Mouse (Mus musculus) cerebellum, adult 11-12 months (tissue): Measurements from ENCODE around the gene Abhd17a.

ENCODE experiments used
- DNase-seq: peaks from one replicate; pipeline ENCODE4 v3.0.0; 2022

Gene Abhd17a

DNA sequence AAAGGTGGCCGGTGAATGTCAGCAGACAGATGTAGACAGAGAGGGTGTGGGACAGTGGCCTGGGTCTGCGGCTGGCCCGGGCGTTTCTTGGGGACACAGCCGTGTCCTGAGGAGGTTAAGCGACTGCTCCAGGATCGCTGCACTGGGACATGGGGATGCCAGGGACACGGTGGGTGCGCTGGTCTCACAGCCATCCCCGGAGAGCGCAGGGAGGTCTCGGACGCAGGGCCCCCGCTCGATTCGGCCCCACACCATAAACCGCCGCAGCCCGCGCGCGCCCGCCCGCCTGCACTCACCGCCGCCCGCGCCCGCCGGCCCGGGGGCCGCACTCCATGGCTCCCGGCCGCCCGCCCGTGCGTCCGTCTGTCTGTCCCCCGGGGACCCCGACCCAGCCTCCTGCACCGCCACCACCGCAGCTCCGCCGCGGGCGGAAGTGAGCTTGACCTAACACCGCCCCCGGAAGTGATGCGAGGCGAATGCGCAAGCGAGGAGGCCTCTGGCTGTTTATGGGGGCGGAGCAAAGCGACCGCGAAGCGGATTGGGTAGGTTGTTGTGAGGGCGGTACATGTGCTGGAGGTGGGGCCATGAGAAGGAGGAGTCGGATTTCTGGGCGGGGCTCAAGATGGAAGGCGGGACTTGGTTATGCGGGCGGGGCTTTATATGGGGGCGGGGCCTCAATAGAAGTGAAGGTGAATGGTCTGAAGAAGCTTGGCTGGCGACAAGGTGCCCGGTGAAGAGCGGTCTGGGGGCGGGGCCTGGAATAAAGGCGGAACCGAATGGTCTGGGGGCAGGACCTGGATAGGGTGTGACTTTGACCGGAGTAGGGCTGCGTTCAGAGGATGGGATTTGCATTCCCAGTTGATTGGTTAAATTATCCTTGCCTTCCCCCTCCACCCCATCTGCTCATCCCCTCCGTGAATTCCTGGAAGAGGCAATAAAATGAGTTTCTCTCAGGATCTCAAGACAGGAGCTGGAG, at the start of gene Abhd17a:
Gene Abhd17a (minus strand): TSS at position 463 of the 976 bp plus-strand sequence.
- DNase-seq = peak; percentile 96

DNA sequence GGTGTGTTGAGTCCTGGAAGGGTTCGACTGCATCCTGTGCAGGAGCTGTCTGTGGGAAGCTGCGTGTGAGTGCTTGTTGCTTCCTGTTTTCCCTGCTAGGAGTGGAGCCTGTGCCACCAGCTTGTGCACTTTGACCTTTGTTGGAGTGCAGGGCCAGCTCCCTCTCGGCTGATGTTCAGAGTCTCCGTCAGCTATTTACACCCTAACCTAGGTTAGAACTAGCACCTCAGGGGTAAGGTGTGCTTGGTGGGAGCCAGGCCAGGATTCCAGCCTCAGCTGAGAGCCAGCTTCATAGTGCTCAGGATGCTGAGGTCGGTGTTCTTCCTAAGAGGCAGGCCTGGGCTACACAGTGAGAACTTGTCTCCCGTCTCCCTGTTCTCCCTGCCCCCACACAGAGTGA, 45.2 kb upstream of the Abhd17a start:
- no peak for DNase-seq

DNA sequence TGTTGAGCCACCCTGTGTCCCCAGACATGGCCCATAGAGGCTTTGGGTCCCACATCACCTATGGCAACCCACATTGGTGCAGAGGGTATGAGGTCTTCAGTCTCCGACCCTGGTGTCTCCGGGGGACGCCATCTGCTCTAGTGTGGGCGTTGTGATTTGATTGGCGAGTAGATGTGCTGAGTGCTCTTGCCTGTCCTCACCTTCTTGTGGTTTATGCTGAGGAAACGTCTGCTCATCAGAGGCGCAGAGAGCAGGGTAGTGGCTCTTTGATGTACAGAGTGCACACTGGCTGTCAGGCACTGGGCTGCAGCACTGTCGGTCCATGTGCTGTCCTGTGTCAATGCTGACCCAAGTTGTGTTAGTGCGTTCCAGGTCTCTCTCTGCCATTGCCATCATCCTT, 38.8 kb upstream of the Abhd17a start:
- no peak for DNase-seq

DNA sequence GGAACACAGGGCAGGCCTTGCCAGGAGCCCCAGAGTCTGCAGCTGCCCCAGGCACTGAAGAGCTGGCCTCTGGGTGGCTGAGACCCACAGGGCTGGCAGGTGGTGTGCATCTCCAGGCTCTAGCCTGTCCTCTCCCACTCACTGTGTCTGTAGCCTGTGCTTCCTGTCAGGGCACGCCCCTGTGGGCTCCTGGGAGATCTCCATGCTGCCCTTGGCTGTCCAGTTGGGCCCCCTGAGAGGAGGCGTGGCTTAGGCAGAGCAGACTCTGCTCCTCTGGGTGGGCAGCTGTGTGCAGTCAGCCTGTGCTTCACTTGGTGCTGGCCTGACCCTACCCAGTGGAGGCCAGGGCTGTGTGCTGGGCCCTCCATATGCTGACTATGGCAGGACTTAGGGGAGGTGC, 37.5 kb upstream of the Abhd17a start:
- DNase-seq = no peak

DNA sequence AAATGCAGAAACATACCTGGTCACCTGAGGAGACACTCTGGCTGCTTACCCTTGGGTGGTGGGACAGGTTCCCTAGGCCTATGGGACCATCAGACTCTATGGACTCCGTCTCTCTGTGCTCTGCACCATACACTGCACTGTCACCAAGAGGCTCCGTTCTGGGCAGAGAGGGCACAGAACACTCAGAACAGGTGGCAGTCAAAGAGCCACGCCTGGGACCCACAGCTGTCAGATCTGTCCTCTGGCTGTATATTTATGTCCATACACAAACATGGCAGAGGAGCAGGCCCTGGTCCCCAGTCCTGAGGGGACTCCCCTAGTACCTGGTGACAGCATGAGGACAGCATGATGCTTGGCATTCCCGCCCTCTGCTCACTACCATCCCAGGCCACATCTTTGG, 35.6 kb upstream of the Abhd17a start:
- DNase-seq = no peak

DNA sequence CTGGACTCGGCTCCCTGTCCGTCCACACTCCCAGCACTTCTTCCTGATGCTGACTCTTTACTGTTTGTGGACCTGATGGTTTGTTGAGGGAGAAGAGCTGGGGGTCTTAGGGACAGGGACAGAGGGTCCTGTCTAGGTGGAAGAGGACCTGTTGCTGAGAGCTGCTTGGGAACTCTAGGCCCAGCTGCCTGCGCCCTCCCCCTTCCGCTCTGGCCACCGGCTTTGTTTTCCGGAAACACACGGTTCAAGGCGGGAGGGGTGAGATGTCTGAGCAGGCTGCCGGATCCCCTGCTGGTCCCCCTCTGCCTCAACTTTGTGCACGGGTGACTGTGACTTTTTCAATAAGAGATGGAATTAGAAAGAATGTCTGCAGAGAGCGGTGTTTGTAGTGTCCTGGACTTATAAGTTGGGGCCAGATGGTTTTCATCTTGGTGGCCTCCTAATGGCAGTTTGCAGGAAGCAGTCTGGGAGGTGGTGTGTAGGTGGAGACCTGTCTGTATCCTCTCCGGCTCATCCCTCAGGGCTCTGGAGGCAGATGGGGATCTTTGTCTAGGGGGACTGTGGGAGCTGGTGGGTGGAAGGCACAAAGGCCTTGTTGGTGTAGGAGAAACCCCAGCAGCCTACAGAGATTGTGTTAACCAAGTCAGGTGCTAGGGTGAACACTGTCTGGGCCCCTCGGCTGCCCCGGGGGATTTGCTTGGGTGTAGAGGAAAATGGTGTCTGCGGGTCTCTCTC, 33.5 kb upstream of the Abhd17a start:
- peak; percentile 80 for DNase-seq

DNA sequence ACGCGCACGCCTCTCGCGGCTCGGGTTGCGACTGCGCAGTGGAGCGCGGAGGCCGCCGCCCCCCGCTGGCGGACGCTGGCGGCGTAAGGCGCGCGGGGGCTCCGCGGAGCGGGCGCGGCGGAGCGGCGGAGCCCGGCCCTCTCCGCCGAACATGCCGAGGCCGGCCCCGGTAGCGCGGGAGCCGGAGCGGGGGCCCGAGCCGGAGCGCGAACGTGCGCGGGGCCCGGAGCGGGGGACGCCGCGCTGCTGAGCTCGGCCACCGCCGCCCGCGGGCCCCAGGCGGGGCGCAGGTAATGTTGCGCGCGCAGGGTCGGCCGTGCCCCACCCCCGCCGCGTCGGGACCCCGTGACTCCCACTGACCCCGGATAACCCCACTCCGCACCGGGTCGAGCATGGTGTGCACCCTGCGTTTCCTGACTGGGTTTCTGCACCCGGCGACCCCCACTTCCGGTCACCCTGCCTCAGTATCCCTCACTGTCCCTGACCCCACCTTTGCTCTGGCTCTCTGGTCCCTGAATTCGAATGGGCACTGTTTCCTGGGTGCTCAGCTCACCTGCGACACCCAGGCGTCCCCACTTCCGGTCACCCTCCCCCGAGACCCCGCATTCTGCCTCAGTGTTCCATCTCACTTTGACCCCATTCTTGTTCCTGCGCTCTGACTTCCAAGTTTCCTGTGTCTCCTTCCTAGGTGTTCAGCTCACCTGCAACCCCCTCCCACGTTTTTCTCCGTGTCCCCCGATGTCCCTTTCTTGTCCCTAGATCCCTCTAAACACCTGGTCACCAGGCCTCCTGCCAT, 32.7 kb upstream of the Abhd17a start, which contains the start of gene Csnk1g2:
Gene Csnk1g2 (plus strand): TSS at position 178 of the 796 bp plus-strand sequence.
- DNase-seq = peak; percentile 87

DNA sequence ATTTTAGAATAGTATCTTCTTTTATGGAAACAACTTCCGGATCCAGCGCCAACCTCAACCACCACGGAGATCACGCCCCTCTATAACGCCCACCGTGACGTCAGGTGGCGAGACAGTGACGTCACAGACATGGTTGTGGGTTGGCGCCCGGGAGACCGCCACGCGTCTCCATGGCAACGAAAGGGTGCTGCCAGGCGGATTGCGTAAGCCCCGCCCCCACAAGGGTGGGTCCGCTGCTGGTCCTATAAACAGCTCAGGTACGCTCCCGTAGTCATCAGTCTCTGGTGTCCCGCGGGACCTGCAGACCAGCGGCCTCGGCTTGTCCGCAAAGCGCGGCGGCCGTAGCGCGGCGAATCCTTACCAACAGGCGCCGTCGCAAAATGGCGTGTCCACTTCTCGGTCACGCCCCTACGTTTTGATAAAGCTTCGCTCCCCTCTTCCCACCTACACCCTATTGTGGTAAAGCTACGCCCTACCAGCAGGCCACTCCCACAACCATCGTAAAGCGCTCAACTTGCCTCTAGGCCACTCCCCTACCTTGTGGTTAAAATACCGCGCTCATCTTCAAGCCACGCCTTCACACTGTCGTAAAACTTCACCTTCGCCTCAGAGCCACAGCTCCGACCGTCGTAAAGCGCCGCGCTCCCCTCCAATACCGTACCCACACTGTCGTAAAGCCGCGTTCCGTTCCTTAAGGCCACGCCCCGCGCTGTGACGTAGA, 32.0 kb upstream of the Abhd17a start:
- peak; percentile 100 for DNase-seq

DNA sequence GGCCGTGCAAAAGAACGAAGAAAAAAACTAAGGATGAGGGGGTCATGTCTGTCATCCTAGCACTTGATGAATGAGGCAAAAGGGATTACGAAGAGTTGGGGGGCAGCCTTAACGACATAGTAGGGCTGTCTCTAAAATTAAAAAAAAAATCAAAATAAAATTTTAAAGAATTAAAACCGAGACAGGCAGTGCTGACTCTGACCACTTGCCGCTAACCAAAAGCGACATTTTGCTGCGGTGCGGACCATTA, 31.5 kb upstream of the Abhd17a start:
- DNase-seq = no peak

DNA sequence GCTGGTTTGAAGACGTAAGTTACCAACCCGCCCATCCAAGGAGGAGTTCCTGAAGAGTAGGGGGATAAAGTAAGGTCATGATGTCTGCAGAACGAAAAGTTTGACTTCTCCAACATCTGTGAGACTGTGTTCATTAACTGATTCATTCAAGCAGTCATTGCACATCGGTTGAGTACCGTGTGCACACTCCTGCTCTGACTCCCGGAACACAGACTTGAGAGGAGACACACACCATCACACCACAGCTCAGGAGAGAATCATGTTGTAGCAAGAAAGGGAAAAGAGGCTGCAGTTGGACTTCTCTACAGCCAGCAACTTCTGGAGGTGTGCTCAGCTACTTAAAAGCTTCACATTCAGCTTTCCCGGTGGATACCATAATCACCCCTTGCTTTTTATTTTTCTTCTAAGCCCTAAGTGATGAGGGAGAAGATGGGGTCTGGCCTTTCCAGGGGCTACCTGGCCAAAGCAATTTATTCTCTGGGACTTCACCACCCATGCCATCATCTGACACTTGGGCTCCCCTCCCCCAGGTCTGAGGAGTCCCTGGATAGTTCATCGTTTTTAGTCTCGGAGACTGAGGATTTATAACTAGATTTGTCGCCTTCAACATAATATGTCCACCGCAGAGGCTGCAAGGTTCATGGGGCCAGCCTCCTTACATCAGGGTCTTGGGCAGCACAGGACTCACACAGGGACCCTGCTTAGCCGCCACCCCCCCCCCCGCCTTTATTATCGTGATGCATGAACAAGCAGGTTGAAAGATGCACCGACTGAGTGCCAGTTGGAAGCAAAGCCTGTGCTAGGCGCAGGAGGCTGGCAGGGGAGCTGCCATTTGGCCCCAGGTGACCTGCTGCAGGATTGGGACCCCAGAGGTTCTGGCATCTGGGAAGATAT, 30.9 kb upstream of the Abhd17a start:
- DNase-seq = peak; percentile 82

DNA sequence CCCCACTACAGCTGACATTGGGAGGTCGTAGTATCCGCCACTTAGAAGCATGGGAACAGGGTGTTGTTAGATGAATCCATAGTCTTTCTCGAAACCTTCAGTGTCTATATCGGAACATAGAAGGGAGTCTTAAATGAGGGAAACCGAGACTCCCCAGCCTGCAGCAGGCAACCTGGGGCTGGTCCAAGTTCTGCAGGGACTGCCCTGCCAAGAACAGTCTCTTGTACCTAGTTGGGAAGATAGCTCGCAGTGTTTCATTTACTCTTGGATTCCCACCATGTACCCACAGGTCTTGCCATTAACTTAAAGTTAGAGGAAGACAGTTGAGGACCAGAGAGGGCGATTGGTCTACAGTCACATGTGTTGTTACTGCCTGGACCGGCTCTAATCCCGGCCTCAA, 30.2 kb upstream of the Abhd17a start:
- no peak for DNase-seq

DNA sequence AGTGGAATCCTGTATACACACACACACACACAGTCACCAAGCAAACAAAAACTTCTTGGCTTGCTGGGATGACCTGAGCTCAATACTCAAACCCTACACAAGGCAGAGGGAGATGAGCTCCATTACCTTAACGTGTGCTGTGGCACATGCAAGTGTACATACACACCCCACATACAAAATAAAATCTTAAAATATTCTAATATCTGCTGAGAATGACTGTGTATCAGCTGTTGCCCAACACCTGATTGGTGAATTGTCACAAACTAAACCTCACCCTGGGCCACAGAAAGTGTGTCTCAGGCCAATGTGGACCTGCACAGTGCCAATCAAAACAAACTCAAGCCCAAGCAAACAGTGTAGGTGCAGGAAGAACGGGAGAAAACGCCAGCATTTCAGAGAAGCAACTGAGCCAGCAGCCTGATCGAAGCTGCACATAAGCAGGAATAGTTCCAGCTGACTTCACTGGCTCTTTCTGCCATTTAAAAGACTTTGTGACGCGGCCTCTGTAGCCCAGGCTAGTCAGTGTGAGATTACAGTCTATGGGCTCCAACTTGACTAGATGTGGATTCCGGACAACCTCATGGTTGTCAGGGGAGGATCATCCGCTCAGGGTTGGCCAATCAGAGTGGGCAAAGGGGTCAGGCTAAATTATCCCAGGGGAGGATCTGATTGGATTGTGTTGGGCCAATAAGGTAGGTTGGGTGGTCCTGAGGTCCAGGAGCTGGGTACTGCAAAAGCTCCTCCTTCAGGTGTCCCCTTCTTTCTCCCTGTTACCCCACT, 29.5 kb upstream of the Abhd17a start:
- DNase-seq = no peak

DNA sequence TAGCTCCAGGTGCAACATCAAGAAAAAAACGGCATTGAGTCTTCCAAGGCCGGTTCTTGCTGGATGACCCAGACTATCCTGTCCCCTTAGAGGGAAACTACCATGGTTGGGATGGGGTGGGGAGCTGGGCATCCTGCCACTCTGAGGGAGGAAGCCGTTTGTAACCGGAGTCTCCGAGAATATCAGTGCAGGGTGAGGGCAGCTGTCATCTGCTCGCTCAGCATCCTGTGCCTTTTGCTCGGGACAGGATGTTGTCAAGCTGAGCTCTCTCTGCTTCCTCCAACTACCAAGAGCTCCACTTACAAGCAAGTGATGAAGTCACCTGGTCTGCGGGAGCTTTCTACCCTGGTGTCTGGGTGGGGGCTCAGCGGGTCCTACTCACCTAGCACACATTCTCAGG, 28.0 kb upstream of the Abhd17a start:
- DNase-seq = peak; percentile 57

DNA sequence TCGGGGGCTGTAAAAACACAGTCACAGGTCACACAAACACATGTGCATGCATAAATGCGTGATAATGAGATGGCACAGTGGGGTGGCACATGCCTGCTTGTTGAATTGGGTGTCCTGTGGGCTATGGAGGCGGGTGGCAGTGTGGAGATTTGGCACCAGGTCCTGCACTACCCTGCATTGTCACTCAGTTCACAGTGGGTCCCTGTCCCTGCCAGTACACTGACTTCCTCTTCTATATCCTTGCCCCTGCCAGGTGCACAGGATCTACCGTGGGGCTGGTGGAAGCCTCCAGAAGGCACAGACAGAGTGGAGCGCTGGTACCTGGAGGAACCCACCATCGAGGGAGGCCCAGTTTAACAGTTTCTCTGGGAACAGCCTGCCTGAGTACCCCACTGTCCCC, 24.2 kb upstream of the Abhd17a start:
- no peak for DNase-seq

DNA sequence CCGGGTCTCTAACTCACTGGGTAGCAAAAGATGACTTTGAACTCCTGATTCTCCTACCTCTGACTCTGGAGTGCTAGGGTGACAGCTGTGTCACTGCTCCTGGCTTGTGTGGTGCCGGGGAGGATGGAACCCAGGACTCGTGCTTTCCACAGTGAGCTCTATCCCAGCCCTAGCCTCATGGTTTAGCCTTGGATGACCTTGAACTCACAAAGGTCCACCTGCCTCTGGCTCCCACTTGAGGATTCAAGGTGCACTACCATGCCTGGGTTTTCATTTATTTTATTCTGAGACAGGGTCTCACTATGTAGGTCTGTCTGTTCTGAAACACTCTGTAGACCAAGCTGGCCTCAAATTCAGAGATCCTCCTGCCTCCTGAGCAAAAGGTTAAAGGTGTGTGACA, 23.7 kb upstream of the Abhd17a start:
- DNase-seq = no peak

DNA sequence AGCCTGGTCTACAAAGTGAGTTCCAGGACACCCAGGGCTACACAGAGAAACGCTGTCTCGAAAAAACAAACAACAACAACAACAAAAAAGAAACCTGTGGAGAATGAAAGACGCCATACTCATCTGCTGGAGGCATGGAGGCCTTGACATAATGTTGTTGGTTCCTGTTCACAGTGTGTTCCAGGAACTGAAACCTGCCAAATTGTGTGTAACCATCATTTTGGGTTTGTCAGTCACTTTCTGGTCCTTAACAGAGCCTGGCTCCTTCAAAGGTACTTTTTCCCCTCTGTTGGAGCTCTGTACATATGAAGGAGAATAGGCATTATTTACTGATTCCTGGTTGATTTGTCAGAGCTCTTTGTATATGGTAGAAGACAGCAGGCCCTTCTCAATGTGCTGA, 21.8 kb upstream of the Abhd17a start:
- DNase-seq = no peak

DNA sequence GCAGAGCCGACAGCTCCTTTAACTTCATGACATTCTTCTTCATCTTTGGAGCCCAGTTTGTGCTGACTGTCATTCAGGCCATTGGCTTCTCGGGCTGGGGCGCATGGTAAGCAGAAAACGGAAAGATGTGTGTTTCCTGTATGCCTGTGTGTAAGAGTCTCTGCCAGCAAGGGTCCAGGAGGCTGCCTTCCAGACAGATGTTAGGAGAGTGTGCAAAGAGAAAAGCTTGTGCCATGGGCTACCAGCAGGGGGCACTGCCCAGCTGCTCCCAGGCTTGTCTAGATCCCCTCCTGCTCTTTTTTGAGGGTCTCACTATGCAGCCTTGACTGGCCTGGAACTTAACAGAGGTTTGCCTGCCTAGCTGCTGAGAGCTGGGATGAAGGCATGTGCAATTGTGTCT, 20.9 kb upstream of the Abhd17a start:
- DNase-seq = peak; percentile 57

DNA sequence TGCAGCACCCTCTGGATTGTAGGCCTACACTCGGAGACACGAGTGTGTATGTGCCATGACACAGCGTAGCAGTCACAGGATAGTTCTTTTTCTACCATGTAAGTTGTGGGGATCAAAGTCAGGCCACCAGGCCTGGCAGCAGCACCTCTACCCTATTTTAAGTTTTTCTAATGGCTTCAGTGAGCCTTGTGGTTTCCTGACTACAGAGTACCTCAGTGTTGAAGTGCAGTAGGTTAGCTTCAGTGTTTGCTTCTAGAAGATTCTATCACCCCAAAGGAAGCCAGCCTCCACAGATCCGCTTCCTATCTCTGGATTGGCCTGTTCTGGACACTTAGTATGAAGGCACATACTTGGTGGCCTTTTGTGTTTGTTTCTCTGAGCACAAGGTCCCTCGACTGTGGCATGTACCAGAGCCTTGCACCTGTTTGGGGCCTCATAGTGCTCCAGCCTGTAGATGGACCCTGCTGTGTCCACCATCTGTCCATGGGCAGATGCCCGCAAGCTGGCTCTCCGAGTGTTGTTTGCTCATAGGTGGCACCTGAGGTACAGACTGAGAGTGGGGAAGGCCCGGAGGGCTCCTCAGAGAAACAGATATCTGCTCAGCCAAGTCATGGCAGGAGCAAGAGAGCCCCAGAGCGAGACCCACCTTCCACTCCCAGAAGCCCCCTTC, 20.1 kb upstream of the Abhd17a start:
- peak; percentile 94 for DNase-seq

DNA sequence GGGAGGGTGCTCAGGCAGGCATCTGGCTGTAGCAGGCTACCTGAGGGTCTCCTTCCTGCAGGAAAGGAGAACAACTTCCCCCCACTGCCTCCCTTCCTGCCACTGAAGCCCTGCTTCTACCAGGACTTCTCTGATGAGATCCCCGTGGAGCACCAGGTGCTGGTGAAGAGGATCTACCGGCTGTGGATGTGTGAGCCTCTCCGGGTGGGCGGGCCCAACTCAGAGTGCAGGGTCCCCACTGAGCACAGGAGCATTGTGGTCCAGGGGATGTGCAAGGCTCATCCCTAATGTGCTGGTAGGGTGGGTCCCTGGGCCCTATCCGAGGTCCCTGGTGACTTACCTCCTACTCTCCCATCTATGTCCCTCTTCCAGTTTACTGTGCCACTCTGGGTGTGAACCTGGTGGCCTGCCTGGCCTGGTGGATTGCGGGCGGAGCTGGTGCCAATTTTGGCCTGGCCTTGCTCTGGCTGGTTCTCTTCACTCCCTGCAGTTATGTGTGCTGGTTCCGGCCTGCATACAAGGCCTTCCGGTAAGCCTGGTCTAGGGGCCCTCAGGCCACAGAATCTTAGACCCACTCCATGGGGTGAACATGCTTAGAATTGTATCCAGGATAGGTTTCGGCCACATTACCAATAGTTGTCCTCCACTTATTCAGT, 19.3 kb upstream of the Abhd17a start:
- DNase-seq = peak; percentile 55

DNA sequence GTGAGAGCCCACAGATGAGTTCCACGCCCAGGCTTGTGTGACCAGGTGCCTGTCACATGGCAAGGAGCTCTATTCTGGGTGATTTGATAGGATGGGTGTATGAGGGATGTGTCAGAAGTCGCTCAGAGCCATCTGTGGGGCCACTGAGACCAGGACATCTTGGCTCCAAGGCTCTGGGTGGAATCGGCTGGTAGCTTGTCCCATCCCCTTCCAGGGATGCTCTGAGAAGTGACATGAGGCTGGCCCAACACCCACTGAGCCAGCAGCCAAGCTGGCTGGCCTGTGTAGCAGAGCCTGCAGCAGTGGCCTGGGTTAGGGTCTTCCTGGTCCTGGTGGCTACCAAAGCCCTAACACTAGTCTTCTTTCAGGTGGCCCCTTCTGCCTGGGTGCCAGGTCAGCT, 18.3 kb upstream of the Abhd17a start:
- peak; percentile 40 for DNase-seq
